In genomic region chr12:70968141-70968790, GRCm38 (mm10) we compare ENCODE assay signal across 8 mouse cellular contexts. TPM values are rescaled to one million over a fixed set of nuclear protein-coding genes. Genes with fewer than 3 reads are reported as not detected.
DNase-seq lines count a peak whose midpoint lies in the region; ATAC-seq and TF ChIP-seq lines count a peak whose summit lies in the region.

No protein-coding gene starts in this region.

- peak; percentile 82 for ATAC-seq in hindbrain, postnatal 0 days
- ATAC-seq in megakaryocyte, adult 5-6 weeks (ENCODE audit: poor library complexity, severe bottlenecking), result peak; percentile 88

- intact Hi-C loops in gastrocnemius, adult 2 months (cut with DNase I), result loop anchor here (2.0 kb wide), 2 partner anchors 83 to 169 kb away; partner anchors contain the start of genes 2700049A03Rik and Timm9

- DNase-seq in WW6 (ENCODE audit: low read depth, low spot score), result peak; percentile 67
- DNase-seq in cerebellum, postnatal 4 days (ENCODE audit: low spot score in 2 of 2), result peak; percentile 71 to 81
- DNase-seq in gastrocnemius, adult 2 months, result peak; percentile 87
- peak; percentile 87 for DNase-seq in hindbrain, postnatal 0 days (ENCODE audit: low spot score)
- DNase-seq in left cerebral cortex, adult 8-10 months (ENCODE audit: low spot score in 2 of 2), result peak; percentile 66 to 67
- DNase-seq in right cerebral cortex, postnatal 10 days (ENCODE audit: low spot score in 2 of 2), result peak; percentile 87
- peak; percentile 82 for DNase-seq in urinary bladder, postnatal 14 days (ENCODE audit: low spot score)

- H3K27ac ChIP-seq in gastrocnemius, adult 2 months, result peak overlapping the region; percentile 99
- peak overlapping the region; percentile 89 for H3K27ac ChIP-seq in hindbrain, postnatal 0 days

- peak overlapping the region; percentile 96 for H3K4me3 ChIP-seq in gastrocnemius, adult 2 months
- H3K4me3 ChIP-seq in hindbrain, postnatal 0 days (ENCODE audit: low read length), result peak overlapping the region; percentile 55

- H3K27me3 ChIP-seq in hindbrain, postnatal 0 days (ENCODE audit: insufficient read depth, low read length), result no peaks in the 10 kb centered on the region

- no peaks in the 10 kb centered on the region for H3K4me1 ChIP-seq in hindbrain, postnatal 0 days (ENCODE audit: insufficient read depth, low read length)

- peak; percentile 76 for TF ChIP-seq CTCF in gastrocnemius, adult 2 months (IDR thresholded peaks at IDR 0.05)
- TF ChIP-seq CTCF in hindbrain, postnatal 0 days (IDR thresholded peaks at IDR 0.05; ENCODE audit: low read depth), result peak; percentile 75

- peak overlapping the region; percentile 66 for H3K9ac ChIP-seq in hindbrain, postnatal 0 days (replicated peaks; ENCODE audit: low read length)

- no peaks in the 10 kb centered on the region for H3K9me3 ChIP-seq in hindbrain, postnatal 0 days (ENCODE audit: low read length)

- peak overlapping the region; percentile 59 for H3K4me2 ChIP-seq in hindbrain, postnatal 0 days (ENCODE audit: low read depth, low read length)

- peaks cover 6% of the 10 kb centered on the region; the same call in 1 of the 2 replicates for H3K36me3 ChIP-seq in hindbrain, postnatal 0 days (ENCODE audit: insufficient read depth, low read length)

- WGBS in hindbrain, postnatal 0 days, result under 1% methylated on average over 35 of the region's 35 CpGs

RNA-seq across cellular contexts. Expression of gene Psma3, which starts 6.2 kb away (rescaled TPM):
- 100 to 1,000 TPM; 286 to 306 TPM for total RNA-seq in gastrocnemius, adult 2 months (2021)
- total RNA-seq in hindbrain, postnatal 0 days (2014; rRNA removed), result 99.7 and 118 TPM in 2 replicates
- 533 and 543 TPM in 2 replicates for polyA plus RNA-seq in hindbrain, postnatal 0 days (2015; fragmentation: Nextera tagmentation; extraction: Ambion mirVana)
- total RNA-seq in left cerebral cortex, adult 8-10 months (2022), result 100 to 1,000 TPM; 192 to 221 (median 205) TPM
- total RNA-seq in megakaryocyte, adult 5-6 weeks (2015), result 302 and 324 TPM in 2 replicates
- 246 and 252 TPM in 2 replicates for total RNA-seq in megakaryocyte, adult 5-6 weeks (2017)

RNA-seq across cellular contexts. Expression of gene Actr10, which starts 30.6 kb away (rescaled TPM):
- total RNA-seq in gastrocnemius, adult 2 months (2021), result 10 to 100 TPM; 84.5 to 94.2 TPM
- total RNA-seq in hindbrain, postnatal 0 days (2014; rRNA removed), result 111 and 123 TPM in 2 replicates
- polyA plus RNA-seq in hindbrain, postnatal 0 days (2015; fragmentation: Nextera tagmentation; extraction: Ambion mirVana), result 173 and 176 TPM in 2 replicates
- total RNA-seq in left cerebral cortex, adult 8-10 months (2022), result 100 to 1,000 TPM; 149 to 186 (median 172) TPM
- total RNA-seq in megakaryocyte, adult 5-6 weeks (2015), result 109 and 153 TPM in 2 replicates
- total RNA-seq in megakaryocyte, adult 5-6 weeks (2017), result 54.0 and 81.4 TPM in 2 replicates

RNA-seq across cellular contexts. Expression of gene Arid4a, which starts 47.5 kb away (rescaled TPM):
- 1 to 10 TPM; 8.7 to 9.0 TPM for total RNA-seq in gastrocnemius, adult 2 months (2021)
- 4.7 and 7.1 TPM in 2 replicates for total RNA-seq in hindbrain, postnatal 0 days (2014; rRNA removed)
- polyA plus RNA-seq in hindbrain, postnatal 0 days (2015; fragmentation: Nextera tagmentation; extraction: Ambion mirVana), result 32.7 and 41.4 TPM in 2 replicates
- total RNA-seq in left cerebral cortex, adult 8-10 months (2022), result 10 to 100 TPM; 30.3 to 37.8 (median 35.9) TPM
- total RNA-seq in megakaryocyte, adult 5-6 weeks (2015), result 42.4 and 45.0 TPM in 2 replicates
- 74.6 and 79.6 TPM in 2 replicates for total RNA-seq in megakaryocyte, adult 5-6 weeks (2017)

Comparison
In these comparisons a context has a peak if more than half of its experiments do, and no peak if none do; other contexts are left out.
1. Peak in every context shown above with its lines: DNase-seq, ATAC-seq, H3K4me3 ChIP-seq and H3K27ac ChIP-seq.